Mouse (Mus musculus) embryo, embryonic 11 days (tissue): ENCODE results near the gene Ephb2.

Source experiments
- DNase-seq: peaks from one replicate; pipeline ENCODE4 v3.0.0-alpha.2; 2015

The Ephb2 gene

GRCm38 (mm10) chr4:136698404-136699083 is 137.2 kb downstream of the Ephb2 start:
- DNase-seq = no peak

- no peak for DNase-seq
Observed at GRCm38 (mm10) chr4:136697325-136697724, 138.5 kb downstream of the Ephb2 start.

- peak; percentile 77 for DNase-seq
Observed at GRCm38 (mm10) chr4:136696381-136696925, 139.3 kb downstream of the Ephb2 start.

GRCm38 (mm10) chr4:136695696-136696095 is 140.1 kb downstream of the Ephb2 start:
- no peak for DNase-seq

- no peak for DNase-seq
Observed at GRCm38 (mm10) chr4:136690034-136690433, 145.8 kb downstream of the Ephb2 start.

GRCm38 (mm10) chr4:136688113-136688512 is 147.7 kb downstream of the Ephb2 start:
- no peak for DNase-seq

GRCm38 (mm10) chr4:136685431-136685869 is 150.3 kb downstream of the Ephb2 start:
- peak; percentile 65 for DNase-seq

- DNase-seq = no peak
Observed at GRCm38 (mm10) chr4:136684485-136684884, 151.3 kb downstream of the Ephb2 start.

GRCm38 (mm10) chr4:136680641-136681040 is 155.1 kb downstream of the Ephb2 start:
- DNase-seq = peak; percentile 34

- DNase-seq = no peak
Observed at GRCm38 (mm10) chr4:136679221-136679620, 156.6 kb downstream of the Ephb2 start.

- DNase-seq = peak; percentile 84
Observed at GRCm38 (mm10) chr4:136678480-136678879, 157.3 kb downstream of the Ephb2 start.

GRCm38 (mm10) chr4:136675439-136675838 is 160.3 kb downstream of the Ephb2 start:
- DNase-seq = no peak

GRCm38 (mm10) chr4:136672335-136673090 is 163.3 kb downstream of the Ephb2 start:
- DNase-seq = no peak

GRCm38 (mm10) chr4:136667757-136668156 is 168.0 kb downstream of the Ephb2 start:
- DNase-seq = peak; percentile 35

GRCm38 (mm10) chr4:136666002-136666401 is 169.8 kb downstream of the Ephb2 start:
- DNase-seq = no peak

- DNase-seq = no peak
Observed at GRCm38 (mm10) chr4:136665068-136665467, 170.7 kb downstream of the Ephb2 start.

GRCm38 (mm10) chr4:136657914-136658313 is 177.9 kb downstream of the Ephb2 start:
- DNase-seq = no peak

- no peak for DNase-seq
Observed at GRCm38 (mm10) chr4:136653692-136654234, 182.0 kb downstream of the Ephb2 start.

- DNase-seq = no peak
Observed at GRCm38 (mm10) chr4:136653019-136653418, 182.8 kb downstream of the Ephb2 start.

GRCm38 (mm10) chr4:136652528-136652910 is 183.3 kb downstream of the Ephb2 start:
- DNase-seq = no peak

GRCm38 (mm10) chr4:136651882-136652527 is 183.8 kb downstream of the Ephb2 start:
- DNase-seq = no peak

- peak; percentile 69 for DNase-seq
Observed at GRCm38 (mm10) chr4:136651357-136651811, 184.4 kb downstream of the Ephb2 start.

- no peak for DNase-seq
Observed at GRCm38 (mm10) chr4:136650261-136650660, 185.5 kb downstream of the Ephb2 start.
